Mouse (Mus musculus): ENCODE results near the gene Asb17.
"Not testable (repeated sequence)": the region's sequence is repeated elsewhere in the genome, so short reads cannot be mapped to it uniquely, and the experiment has no call there.

Gene Asb17

GRCm38 (mm10) chr3:153844030-153844429 lies at the start of gene Asb17:
Gene Asb17 (plus strand): TSS chr3:153844209.
- in situ Hi-C loops (cut with MboI, MseI) = no loop called here

- in situ Hi-C loops (cut with MboI, MseI) = loop anchor here (5.0 kb wide), 1 partner anchor 125 kb away; no protein-coding TSS in a partner anchor
Observed at GRCm38 (mm10) chr3:153797574-153797973, 46.4 kb upstream of the Asb17 start.

GRCm38 (mm10) chr3:153799603-153800002 lies 44.4 kb upstream of the Asb17 start:
- in situ Hi-C loops (cut with MboI, MseI) = loop anchor here (5.0 kb wide), 1 partner anchor 127 kb away; no protein-coding TSS in a partner anchor

GRCm38 (mm10) chr3:153800690-153801089 lies 43.3 kb upstream of the Asb17 start:
- in situ Hi-C loops (cut with MboI, MseI) = no loop called here

GRCm38 (mm10) chr3:153801541-153801940 lies 42.5 kb upstream of the Asb17 start:
- in situ Hi-C loops (cut with MboI, MseI) = no loop called here

- in situ Hi-C loops (cut with MboI, MseI) = no loop called here
Observed at GRCm38 (mm10) chr3:153802640-153803039, 41.4 kb upstream of the Asb17 start.

- in situ Hi-C loops (cut with MboI, MseI) = no loop called here
Observed at GRCm38 (mm10) chr3:153804032-153804431, 40.0 kb upstream of the Asb17 start.

- in situ Hi-C loops (cut with MboI, MseI) = no loop called here
Observed at GRCm38 (mm10) chr3:153806077-153806772, 37.8 kb upstream of the Asb17 start.

GRCm38 (mm10) chr3:153806773-153807443 lies 37.1 kb upstream of the Asb17 start:
- in situ Hi-C loops (cut with MboI, MseI) = no loop called here

- in situ Hi-C loops (cut with MboI, MseI) = no loop called here
Observed at GRCm38 (mm10) chr3:153807444-153808149, 36.4 kb upstream of the Asb17 start.

GRCm38 (mm10) chr3:153808406-153808805 lies 35.6 kb upstream of the Asb17 start:
- in situ Hi-C loops (cut with MboI, MseI) = no loop called here

- in situ Hi-C loops (cut with MboI, MseI) = no loop called here
Observed at GRCm38 (mm10) chr3:153814026-153814425, 30.0 kb upstream of the Asb17 start.

- in situ Hi-C loops (cut with MboI, MseI) = no loop called here
Observed at GRCm38 (mm10) chr3:153817376-153817890, 26.6 kb upstream of the Asb17 start.

- in situ Hi-C loops (cut with MboI, MseI) = no loop called here
Observed at GRCm38 (mm10) chr3:153818723-153819122, 25.3 kb upstream of the Asb17 start.

GRCm38 (mm10) chr3:153819438-153819837 lies 24.6 kb upstream of the Asb17 start:
- in situ Hi-C loops (cut with MboI, MseI) = no loop called here

GRCm38 (mm10) chr3:153823671-153824515 lies 20.1 kb upstream of the Asb17 start:
- in situ Hi-C loops (cut with MboI, MseI) = no loop called here

- in situ Hi-C loops (cut with MboI, MseI) = no loop called here
Observed at GRCm38 (mm10) chr3:153825197-153825596, 18.8 kb upstream of the Asb17 start.

- in situ Hi-C loops (cut with MboI, MseI) = no loop called here
Observed at GRCm38 (mm10) chr3:153826616-153827015, 17.4 kb upstream of the Asb17 start.

- in situ Hi-C loops (cut with MboI, MseI) = not testable (repeated sequence)
Observed at GRCm38 (mm10) chr3:153829788-153830187, 14.2 kb upstream of the Asb17 start.

- in situ Hi-C loops (cut with MboI, MseI) = no loop called here
Observed at GRCm38 (mm10) chr3:153831014-153831872, 12.8 kb upstream of the Asb17 start.

Measured in T-helper 2 cell (primary cell).